Mouse (Mus musculus) kidney, adult 11 months (tissue): ENCODE data around the gene Pcbp3.
"Not testable (repeated sequence)": the region's sequence is repeated elsewhere in the genome, so short reads cannot be mapped to it uniquely, and the experiment has no call there.

ENCODE experiments used
- DNase-seq: peaks from one replicate; pipeline ENCODE4 v3.0.0; 2022

Pcbp3 gene

GRCm38 (mm10) chr10:76794102-76794501 lies 167.6 kb downstream of the Pcbp3 start:
- DNase-seq, result no peak

GRCm38 (mm10) chr10:76791475-76791874 lies 170.2 kb downstream of the Pcbp3 start:
- DNase-seq, result peak; percentile 21

GRCm38 (mm10) chr10:76789885-76790284 lies 171.8 kb downstream of the Pcbp3 start:
- no peak for DNase-seq

- DNase-seq, result no peak
Observed at GRCm38 (mm10) chr10:76785312-76785711, 176.4 kb downstream of the Pcbp3 start.

- DNase-seq, result no peak
Observed at GRCm38 (mm10) chr10:76779225-76779624, 182.5 kb downstream of the Pcbp3 start.

DNA sequence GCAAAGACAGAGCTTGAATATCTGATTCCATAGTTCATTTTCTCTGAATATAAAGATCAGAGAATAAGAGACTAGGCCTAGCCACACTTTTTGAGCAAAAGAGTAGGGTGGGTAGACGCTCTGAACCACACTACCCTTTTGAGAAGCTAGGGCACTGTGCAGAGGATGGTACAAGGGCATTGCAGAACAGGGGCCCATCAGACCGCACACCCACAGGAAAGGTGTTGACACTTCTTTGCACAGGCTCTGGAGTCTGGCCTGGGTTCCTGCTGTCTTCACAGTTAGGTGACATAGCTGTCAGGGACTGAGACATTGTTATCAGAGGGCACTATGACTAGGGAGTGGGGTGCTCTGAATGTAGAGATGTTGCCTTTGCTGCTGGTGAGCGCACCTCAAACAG lies 190.1 kb downstream of the Pcbp3 start:
- DNase-seq, result no peak

GRCm38 (mm10) chr10:76771086-76771485 lies 190.6 kb downstream of the Pcbp3 start:
- no peak for DNase-seq

DNA sequence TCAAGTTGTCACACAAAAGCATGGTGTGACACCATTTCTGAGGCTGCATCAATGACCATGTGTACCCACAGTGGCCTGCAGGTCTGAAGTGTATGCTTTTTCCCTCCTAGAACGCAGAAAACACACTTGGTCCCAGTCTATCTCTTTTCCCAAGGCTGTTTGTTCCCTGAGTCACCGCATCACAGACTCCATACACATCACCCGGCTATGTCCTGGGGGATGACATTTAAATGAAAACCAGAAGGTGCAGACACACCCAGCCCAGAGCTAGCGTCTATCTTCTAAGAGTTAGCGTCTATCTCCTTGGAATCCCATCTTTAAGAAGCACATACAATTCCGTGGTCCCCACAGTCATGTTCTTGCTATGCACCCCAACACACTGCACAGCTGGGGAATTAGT lies 192.1 kb downstream of the Pcbp3 start:
- no peak for DNase-seq

DNA sequence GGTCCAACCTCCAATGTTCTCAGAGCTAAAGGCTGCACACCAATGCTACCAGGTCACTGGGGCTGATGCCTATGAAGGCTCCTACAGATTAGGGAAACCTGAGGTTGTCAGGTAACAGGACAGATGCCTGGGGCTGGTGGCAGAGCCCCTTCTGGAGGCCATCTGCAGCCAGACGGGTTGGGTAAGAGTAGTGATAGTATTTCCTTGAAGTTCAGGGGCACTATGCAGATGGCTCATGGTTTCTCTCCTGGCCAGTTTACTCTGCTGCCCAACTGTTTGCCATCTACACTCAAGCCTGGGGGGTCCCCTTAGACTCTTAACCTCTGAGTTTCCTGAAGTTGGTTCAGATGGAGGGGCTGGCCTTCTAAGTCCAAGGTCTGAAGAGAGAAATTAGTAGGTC lies 195.5 kb downstream of the Pcbp3 start:
- no peak for DNase-seq

GRCm38 (mm10) chr10:76764927-76765326 lies 196.8 kb downstream of the Pcbp3 start:
- DNase-seq, result no peak

DNA sequence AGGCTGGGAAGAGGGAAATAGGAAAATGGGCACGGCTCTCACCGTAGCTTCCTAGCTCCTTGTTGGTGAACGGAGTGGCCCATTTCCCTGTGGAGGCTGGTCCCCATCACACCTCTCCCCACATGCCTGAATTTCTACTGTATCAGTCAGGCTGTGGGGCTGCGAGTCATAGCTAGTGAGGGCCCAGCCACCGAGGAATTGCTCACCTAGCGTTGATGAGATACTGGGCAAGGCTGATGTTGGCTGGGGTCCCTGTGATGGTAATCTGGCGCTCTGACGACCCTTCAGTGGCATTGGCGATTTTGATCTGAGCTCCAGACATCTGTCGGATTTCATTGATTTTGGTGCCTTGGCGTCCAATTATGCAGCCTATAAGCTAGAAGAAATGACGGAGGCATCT lies 198.7 kb downstream of the Pcbp3 start:
- no peak for DNase-seq

DNA sequence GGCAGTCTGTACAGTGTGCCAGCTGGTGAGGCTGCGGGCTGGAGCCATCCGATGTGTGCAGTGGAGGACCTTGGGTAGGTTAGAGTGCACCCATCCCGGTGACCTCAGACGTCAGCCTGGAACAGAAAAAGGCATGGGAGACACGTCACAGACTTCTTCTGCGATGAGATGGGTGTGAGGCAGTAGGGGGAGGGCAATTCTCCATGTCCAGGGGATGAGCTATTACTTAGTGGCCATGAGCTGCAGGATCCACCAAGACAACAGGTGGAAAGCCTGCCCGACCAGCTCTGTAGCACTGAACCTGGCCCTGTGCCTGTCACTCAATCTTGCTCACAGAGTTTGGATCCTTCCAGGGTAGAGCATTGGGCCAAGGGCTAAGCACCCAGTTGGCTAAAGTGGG lies 199.3 kb downstream of the Pcbp3 start:
- no peak for DNase-seq

DNA sequence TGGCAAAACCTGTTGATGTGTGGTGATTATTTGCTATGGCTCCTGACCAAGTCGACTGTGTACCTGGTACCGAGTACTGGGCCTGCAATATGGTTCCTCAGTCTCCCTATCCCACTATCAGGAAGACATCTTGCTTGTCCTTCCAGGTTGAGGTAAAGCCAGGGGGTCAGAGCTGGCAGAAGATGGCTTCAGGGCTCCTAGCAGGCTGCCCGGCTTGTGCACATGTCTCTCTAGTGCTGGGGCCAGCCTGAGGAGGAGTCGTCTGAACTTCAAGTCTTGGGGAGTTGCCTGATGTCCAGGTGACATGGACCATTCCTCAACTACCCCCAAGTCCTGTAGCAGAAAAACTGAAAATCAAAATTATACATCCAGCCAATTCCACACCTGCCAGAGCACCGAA lies 201.8 kb downstream of the Pcbp3 start:
- DNase-seq, result no peak

GRCm38 (mm10) chr10:76753640-76754039 lies 208.0 kb downstream of the Pcbp3 start:
- DNase-seq, result no peak

GRCm38 (mm10) chr10:76744267-76744666 lies 217.4 kb downstream of the Pcbp3 start:
- not testable (repeated sequence) for DNase-seq

- no peak for DNase-seq
Observed at GRCm38 (mm10) chr10:76736764-76737163, 224.9 kb downstream of the Pcbp3 start.

GRCm38 (mm10) chr10:76734979-76735378 lies 226.7 kb downstream of the Pcbp3 start:
- peak; percentile 35 for DNase-seq

DNA sequence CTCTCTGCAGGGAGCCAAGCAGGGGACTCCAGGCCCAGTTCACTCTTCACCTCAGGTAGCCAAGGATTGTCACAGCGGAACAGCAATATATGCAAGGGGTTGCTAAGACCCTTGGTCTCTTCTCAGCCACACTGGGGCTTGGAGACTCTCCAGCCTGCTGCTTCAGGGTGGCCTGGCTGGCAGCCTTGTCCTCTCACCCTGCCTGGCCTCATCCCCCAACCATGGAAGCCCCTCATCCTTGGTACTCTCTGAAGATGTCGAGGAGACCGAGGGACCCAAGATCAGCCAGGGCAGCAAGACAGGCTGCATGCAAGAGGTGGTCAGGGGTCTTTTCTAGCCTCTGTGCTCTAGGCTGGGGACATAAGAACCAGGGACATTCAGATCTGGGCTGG lies 228.0 kb downstream of the Pcbp3 start:
- no peak for DNase-seq

DNA sequence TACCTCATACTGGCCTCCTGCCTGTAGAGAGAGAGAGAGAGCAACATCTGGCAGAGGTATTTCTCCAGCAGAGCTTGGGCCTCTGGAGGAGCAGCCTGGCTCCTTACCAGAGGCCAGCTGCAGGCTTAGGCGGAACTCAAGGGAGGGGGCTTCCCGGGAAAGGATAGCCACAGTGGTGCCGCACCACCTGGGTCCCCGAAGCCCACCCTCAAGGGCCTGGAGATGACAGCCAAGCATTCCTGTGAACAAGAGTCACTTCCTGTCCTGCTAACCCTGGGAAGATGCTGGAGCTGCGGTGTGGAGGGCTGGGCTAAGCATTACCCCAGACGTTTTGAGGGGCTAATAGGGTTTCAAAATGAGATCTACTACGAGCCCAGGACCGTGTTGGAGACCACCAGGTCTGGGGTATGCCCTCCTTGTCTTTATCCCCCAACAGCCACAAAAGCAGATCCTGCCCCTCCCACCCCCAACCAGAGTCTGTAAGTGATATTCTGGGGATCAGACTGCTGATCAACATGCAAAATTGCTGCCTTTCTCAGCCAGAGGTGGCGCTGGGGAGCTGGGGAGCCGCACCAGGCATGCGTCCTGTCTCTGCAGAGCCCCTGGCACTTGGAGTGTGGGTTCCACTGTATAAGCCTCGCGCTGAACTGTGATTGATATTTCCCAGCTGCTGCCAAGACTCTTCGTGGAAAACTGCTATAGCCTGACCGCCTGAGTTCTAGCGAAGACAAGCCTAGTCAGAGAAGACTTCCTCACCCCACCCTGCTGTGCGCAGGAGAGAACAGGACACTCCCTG lies 228.6 kb downstream of the Pcbp3 start:
- peak; percentile 17 for DNase-seq

DNA sequence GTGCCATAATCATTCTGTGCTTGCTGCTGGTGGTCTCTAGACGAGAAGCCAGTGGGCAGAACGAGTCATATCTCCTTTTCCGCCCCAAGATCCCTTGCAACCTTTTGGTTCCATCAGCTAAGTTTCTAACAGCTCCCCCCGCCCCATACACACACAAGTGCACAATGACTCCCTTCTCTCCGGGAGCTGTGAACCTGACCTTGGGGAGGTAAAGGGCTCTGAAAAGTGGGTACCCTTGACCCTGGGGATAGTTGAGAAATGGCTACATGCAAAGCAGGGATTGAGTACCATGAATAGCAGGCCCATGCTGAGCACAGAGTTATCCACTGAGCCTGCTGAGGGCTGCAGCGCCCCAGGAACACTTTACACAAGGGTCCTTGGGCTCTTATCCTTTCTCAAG lies 229.3 kb downstream of the Pcbp3 start:
- no peak for DNase-seq

DNA sequence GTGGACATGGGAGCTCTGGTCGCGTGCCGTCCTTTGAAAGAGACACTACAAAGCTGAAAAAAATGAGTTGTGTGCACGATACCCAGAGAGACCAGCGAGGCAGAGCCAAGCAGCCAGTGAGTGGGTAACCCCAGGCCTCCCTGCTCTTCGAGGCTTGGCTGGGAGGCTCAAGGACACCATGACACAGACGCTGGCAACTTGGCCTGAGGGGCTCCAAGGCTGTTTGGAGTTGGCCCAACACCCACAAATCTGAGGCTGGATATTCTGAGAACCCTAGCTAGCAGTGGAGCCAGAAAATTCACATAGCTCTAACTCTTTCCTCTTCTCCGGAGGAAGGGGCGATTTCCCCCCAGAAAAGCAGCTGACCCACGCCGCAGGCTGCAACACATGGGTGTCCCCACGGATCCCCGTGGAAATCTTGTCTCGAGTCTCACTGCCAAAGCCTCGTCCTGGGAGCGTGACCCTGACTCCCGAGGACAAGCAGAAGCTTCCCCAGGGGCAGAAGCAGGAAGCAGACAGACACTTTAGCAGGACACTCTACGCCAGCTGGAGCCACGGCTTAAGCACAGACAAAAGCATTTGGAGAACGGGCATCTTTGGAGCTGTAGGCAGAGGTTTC lies 230.0 kb downstream of the Pcbp3 start:
- no peak for DNase-seq

- DNase-seq, result no peak
Observed at GRCm38 (mm10) chr10:76729631-76730620, 231.8 kb downstream of the Pcbp3 start.

GRCm38 (mm10) chr10:76728369-76728768 lies 233.3 kb downstream of the Pcbp3 start:
- DNase-seq, result peak; percentile 20
